Mouse (Mus musculus): ENCODE measurements around the gene Dhx37. TPM values are rescaled to one million over a fixed set of nuclear protein-coding genes. Genes with fewer than 3 reads are reported as not detected.

Dhx37 gene
- total RNA-seq, 1 experiment from 2014 or later = 72.8 TPM

- ATAC-seq (replicated peaks; ENCODE audit: low read depth, poor library complexity, severe bottlenecking) = peak; percentile 40; the same call in 1 of the 2 replicates
These were observed 21.9 kb downstream of the Dhx37 start for GRCm38 (mm10) chr5:125411972-125412530.

- no peak for ATAC-seq (replicated peaks; ENCODE audit: low read depth, poor library complexity, severe bottlenecking)
These were observed 24.4 kb downstream of the Dhx37 start for GRCm38 (mm10) chr5:125409348-125410090.

- ATAC-seq (replicated peaks; ENCODE audit: low read depth, poor library complexity, severe bottlenecking) = peak; percentile 40
These were observed 25.1 kb downstream of the Dhx37 start for GRCm38 (mm10) chr5:125408842-125409241.

GRCm38 (mm10) chr5:125407910-125408575 is 25.9 kb downstream of the Dhx37 start:
- no peak for ATAC-seq (replicated peaks; ENCODE audit: low read depth, poor library complexity, severe bottlenecking)

GRCm38 (mm10) chr5:125407020-125407830 is 26.7 kb downstream of the Dhx37 start:
- ATAC-seq (replicated peaks; ENCODE audit: low read depth, poor library complexity, severe bottlenecking) = no peak

GRCm38 (mm10) chr5:125406322-125407016 is 27.5 kb downstream of the Dhx37 start:
- ATAC-seq (replicated peaks; ENCODE audit: low read depth, poor library complexity, severe bottlenecking) = peak; percentile 9; the same call in 1 of the 2 replicates

GRCm38 (mm10) chr5:125405546-125406248 is 28.2 kb downstream of the Dhx37 start:
- peak; percentile 19 for ATAC-seq (replicated peaks; ENCODE audit: low read depth, poor library complexity, severe bottlenecking)

GRCm38 (mm10) chr5:125404903-125405545 is 28.9 kb downstream of the Dhx37 start:
- ATAC-seq (replicated peaks; ENCODE audit: low read depth, poor library complexity, severe bottlenecking) = peak; percentile 26

GRCm38 (mm10) chr5:125404536-125404902 is 29.4 kb downstream of the Dhx37 start:
- no peak for ATAC-seq (replicated peaks; ENCODE audit: low read depth, poor library complexity, severe bottlenecking)

GRCm38 (mm10) chr5:125403481-125404465 is 30.1 kb downstream of the Dhx37 start:
- ATAC-seq (replicated peaks; ENCODE audit: low read depth, poor library complexity, severe bottlenecking) = no peak

GRCm38 (mm10) chr5:125402991-125403390 is 30.9 kb downstream of the Dhx37 start:
- no peak for ATAC-seq (replicated peaks; ENCODE audit: low read depth, poor library complexity, severe bottlenecking)

GRCm38 (mm10) chr5:125402476-125402875 is 31.4 kb downstream of the Dhx37 start:
- no peak for ATAC-seq (replicated peaks; ENCODE audit: low read depth, poor library complexity, severe bottlenecking)

GRCm38 (mm10) chr5:125400903-125401302 is 33.0 kb downstream of the Dhx37 start:
- ATAC-seq (replicated peaks; ENCODE audit: low read depth, poor library complexity, severe bottlenecking) = no peak

- no peak for ATAC-seq (replicated peaks; ENCODE audit: low read depth, poor library complexity, severe bottlenecking)
These were observed 38.9 kb downstream of the Dhx37 start for GRCm38 (mm10) chr5:125395008-125395407.

- peak; percentile 29 for ATAC-seq (replicated peaks; ENCODE audit: low read depth, poor library complexity, severe bottlenecking)
These were observed 40.0 kb downstream of the Dhx37 start for GRCm38 (mm10) chr5:125393622-125394603.

- peak; percentile 55 for ATAC-seq (replicated peaks; ENCODE audit: low read depth, poor library complexity, severe bottlenecking)
These were observed 40.8 kb downstream of the Dhx37 start for GRCm38 (mm10) chr5:125392977-125393621.
